Mouse (Mus musculus) right cerebral cortex, postnatal 4 days (tissue): Measurements from ENCODE around the gene Yeats4.
"Not testable (repeated sequence)": the region's sequence is repeated elsewhere in the genome, so short reads cannot be mapped to it uniquely, and the experiment has no call there.

Source experiments
- DNase-seq: peaks from one replicate; pipeline ENCODE4 v3.0.0-alpha.2; 2022

Yeats4 gene

GRCm38 (mm10) chr10:117224102-117224990 is at the start of gene Yeats4:
TSS of gene Yeats4 (minus strand) at chr10:117224507.
- DNase-seq, result peak; percentile 95

GRCm38 (mm10) chr10:117272023-117272422 is 47.7 kb upstream of the Yeats4 start:
- DNase-seq, result no peak

GRCm38 (mm10) chr10:117259870-117260269 is 35.6 kb upstream of the Yeats4 start:
- no peak for DNase-seq

- DNase-seq, result no peak
Observed at GRCm38 (mm10) chr10:117238603-117239002, 14.3 kb upstream of the Yeats4 start, which contains the start of gene 9530003J23Rik. TSS of gene 9530003J23Rik (minus strand) at chr10:117238703.

- DNase-seq, result no peak
Observed at GRCm38 (mm10) chr10:117235866-117236265, 11.6 kb upstream of the Yeats4 start.

GRCm38 (mm10) chr10:117234825-117235224 is 10.5 kb upstream of the Yeats4 start:
- DNase-seq, result no peak

GRCm38 (mm10) chr10:117229826-117230225 is 5.5 kb upstream of the Yeats4 start:
- DNase-seq, result no peak

- DNase-seq, result no peak
Observed at GRCm38 (mm10) chr10:117226002-117226401, 1.7 kb upstream of the Yeats4 start.

- DNase-seq, result no peak
Observed at GRCm38 (mm10) chr10:117225094-117225493, 787 bp upstream of the Yeats4 start.

- DNase-seq, result no peak
Observed at GRCm38 (mm10) chr10:117223758-117224101, 577 bp downstream of the Yeats4 start.

- no peak for DNase-seq
Observed at GRCm38 (mm10) chr10:117222821-117223220, 1.5 kb downstream of the Yeats4 start.

GRCm38 (mm10) chr10:117218351-117218750 is 6.0 kb downstream of the Yeats4 start:
- no peak for DNase-seq

- no peak for DNase-seq
Observed at GRCm38 (mm10) chr10:117217246-117217840, 7.0 kb downstream of the Yeats4 start.

GRCm38 (mm10) chr10:117216793-117217192 is 7.5 kb downstream of the Yeats4 start:
- peak; percentile 73 for DNase-seq

- DNase-seq, result no peak
Observed at GRCm38 (mm10) chr10:117216132-117216495, 8.2 kb downstream of the Yeats4 start.

GRCm38 (mm10) chr10:117215409-117216131 is 8.7 kb downstream of the Yeats4 start:
- DNase-seq, result no peak

- DNase-seq, result no peak
Observed at GRCm38 (mm10) chr10:117211023-117211422, 13.3 kb downstream of the Yeats4 start.

GRCm38 (mm10) chr10:117209469-117209938 is 14.8 kb downstream of the Yeats4 start:
- peak; percentile 8 for DNase-seq

- not testable (repeated sequence) for DNase-seq
Observed at GRCm38 (mm10) chr10:117208787-117209186, 15.5 kb downstream of the Yeats4 start.

- DNase-seq, result no peak
Observed at GRCm38 (mm10) chr10:117208221-117208620, 16.1 kb downstream of the Yeats4 start.

GRCm38 (mm10) chr10:117206070-117206469 is 18.2 kb downstream of the Yeats4 start:
- no peak for DNase-seq

GRCm38 (mm10) chr10:117203558-117203981 is 20.7 kb downstream of the Yeats4 start:
- DNase-seq, result no peak

GRCm38 (mm10) chr10:117202981-117203557 is 21.2 kb downstream of the Yeats4 start:
- DNase-seq, result no peak
